8 mouse cellular contexts compared by ENCODE assay signal in genomic region chr5:116123344-116123743, GRCm38 (mm10). TPM values are rescaled to one million over a fixed set of nuclear protein-coding genes. Genes with fewer than 3 reads are reported as not detected.
DNase-seq lines count a peak whose midpoint lies in the region; ATAC-seq and TF ChIP-seq lines count a peak whose summit lies in the region.

No protein-coding gene starts in this region.

- no peak overlapping the region for H3K4me3 ChIP-seq in cortical plate, adult 2 months (ENCODE audit: insufficient read depth, low read length)
- no peak overlapping the region for H3K4me3 ChIP-seq in kidney, adult 2 months (ENCODE audit: insufficient read depth, low read depth, low read length)
- H3K4me3 ChIP-seq in limb, embryonic 11.5 days (ENCODE audit: low read depth, low read length) = no peak overlapping the region
- peak overlapping the region; percentile 1 for H3K4me3 ChIP-seq in myocyte
- no peak overlapping the region for H3K4me3 ChIP-seq in stomach, embryonic 14.5 days (ENCODE audit: low read depth, low read length)

- no peak for TF ChIP-seq POLR2A in cortical plate, adult 2 months (IDR thresholded peaks at IDR 0.05; ENCODE audit: extremely low read depth, insufficient read depth, low read length)
- no peak for TF ChIP-seq POLR2A in kidney, adult 2 months (IDR thresholded peaks at IDR 0.05; ENCODE audit: low read depth, low read length)
- TF ChIP-seq POLR2A in myocyte (IDR thresholded peaks at IDR 0.05; ENCODE audit: insufficient read length, low read depth) = no peak

- WGBS in kidney, adult 2 months = 8% methylated on average over 11 of the region's 11 CpGs
- 9% methylated on average over 11 of the region's 11 CpGs for WGBS in limb, embryonic 11.5 days
- 10% methylated on average over 11 of the region's 11 CpGs for WGBS in stomach, embryonic 14.5 days

- H3K9ac ChIP-seq in limb, embryonic 11.5 days (ENCODE audit: low read length) = no peak overlapping the region
- H3K9ac ChIP-seq in stomach, embryonic 14.5 days (replicated peaks; ENCODE audit: low read depth, low read length) = no peak overlapping the region

- no peak overlapping the region for H3K4me2 ChIP-seq in limb, embryonic 11.5 days (ENCODE audit: low read depth, severe bottlenecking)
- H3K4me2 ChIP-seq in myocyte (ENCODE audit: low read depth) = peak overlapping the region; percentile 55
- no peak overlapping the region for H3K4me2 ChIP-seq in stomach, embryonic 14.5 days (replicated peaks; ENCODE audit: low read depth, low read length)

- no peaks in the 10 kb centered on the region for H3K9me3 ChIP-seq in limb, embryonic 11.5 days (ENCODE audit: control insufficient read depth, low read length)
- no peaks in the 10 kb centered on the region for H3K9me3 ChIP-seq in stomach, embryonic 14.5 days (ENCODE audit: control insufficient read depth, low read depth, low read length)

- no peak overlapping the region for H3K27ac ChIP-seq in cortical plate, adult 2 months (ENCODE audit: insufficient read depth, low read length)
- no peak overlapping the region for H3K27ac ChIP-seq in kidney, adult 2 months (ENCODE audit: insufficient read depth, low read depth, low read length)
- H3K27ac ChIP-seq in limb, embryonic 11.5 days (replicated peaks; ENCODE audit: low read depth, low read length) = no peak overlapping the region
- H3K27ac ChIP-seq in stomach, embryonic 14.5 days (ENCODE audit: low read length) = no peak overlapping the region

- H3ac ChIP-seq in myocyte (ENCODE audit: control insufficient read depth, insufficient read length) = no peak overlapping the region

- no peaks in the 10 kb centered on the region for H3K36me3 ChIP-seq in kidney, adult 2 months (ENCODE audit: control insufficient read depth, insufficient read depth, low read length)
- H3K36me3 ChIP-seq in limb, embryonic 11.5 days (ENCODE audit: control insufficient read depth, insufficient read depth, low read length) = no peaks in the 10 kb centered on the region
- H3K36me3 ChIP-seq in myocyte (ENCODE audit: control insufficient read depth, insufficient read depth) = no peaks in the 10 kb centered on the region
- no peaks in the 10 kb centered on the region for H3K36me3 ChIP-seq in stomach, embryonic 14.5 days (ENCODE audit: control insufficient read depth, insufficient read depth, low read length)

- TF ChIP-seq CTCF in cortical plate, adult 2 months (IDR thresholded peaks at IDR 0.05; ENCODE audit: extremely low read depth, insufficient read depth, low read length) = peak; percentile 98
- TF ChIP-seq CTCF in kidney, adult 2 months (conservative IDR thresholded peaks at IDR 0.05; ENCODE audit: insufficient read depth, insufficient read length, low read depth, low read length) = peak; percentile 95

- intact Hi-C loops in gastrocnemius, postnatal 14 days (cut with DNase I; ENCODE audit: low total_unique reads) = loop anchor here (5.0 to 10.0 kb wide), 2 partner anchors 89 to 351 kb away; no protein-coding TSS in a partner anchor

- 0 out of 2 replicates have a peak, but pooled peaks have one; percentile 60 for ATAC-seq in limb, embryonic 11.5 days (ENCODE audit: insufficient number of reproducible peaks, low FRiP score, low TSS enrichment, low read depth)
- ATAC-seq in stomach, embryonic 14.5 days (ENCODE audit: insufficient number of reproducible peaks, insufficient read depth, low FRiP score, low read depth) = peak; percentile 65; the same call in 1 of the 2 replicates

- no peaks in the 10 kb centered on the region for H3K27me3 ChIP-seq in kidney, adult 2 months (replicated peaks; ENCODE audit: control insufficient read depth, insufficient read depth, low read length)
- no peaks in the 10 kb centered on the region for H3K27me3 ChIP-seq in limb, embryonic 11.5 days (ENCODE audit: control insufficient read depth, insufficient read depth, low read length)
- peaks cover 17% of the 10 kb centered on the region for H3K27me3 ChIP-seq in myocyte (ENCODE audit: control insufficient read depth, insufficient read depth, insufficient read length)
- no peaks in the 10 kb centered on the region for H3K27me3 ChIP-seq in stomach, embryonic 14.5 days (ENCODE audit: control insufficient read depth, insufficient read depth, low read length)

- peak; percentile 32 for DNase-seq in 3134 (ENCODE audit: extremely low read depth, insufficient read length, low spot score)
- DNase-seq in adrenal gland, adult (ENCODE audit: inconsistent age in 2 of 2, low spot score in 1 of 2) = peak; percentile 52 to 89
- DNase-seq in gastrocnemius, postnatal 14 days = peak; percentile 68
- DNase-seq in kidney, adult 2 months = peak; percentile 69
- DNase-seq in limb, embryonic 11.5 days (ENCODE audit: low spot score) = peak; percentile 90

- H3K79me2 ChIP-seq in myocyte (ENCODE audit: control insufficient read depth, insufficient read depth) = no peaks in the 10 kb centered on the region

- no peaks in the 10 kb centered on the region for H3K4me1 ChIP-seq in cortical plate, adult 2 months (ENCODE audit: control insufficient read depth, insufficient read depth, low read length)
- H3K4me1 ChIP-seq in kidney, adult 2 months (ENCODE audit: control insufficient read depth, insufficient read depth, low read length) = no peaks in the 10 kb centered on the region
- no peaks in the 10 kb centered on the region for H3K4me1 ChIP-seq in limb, embryonic 11.5 days (ENCODE audit: control insufficient read depth, insufficient read depth, low read length)
- no peaks in the 10 kb centered on the region for H3K4me1 ChIP-seq in stomach, embryonic 14.5 days (ENCODE audit: control insufficient read depth, insufficient read depth, low read length)

TF ChIP-seq in myocyte, 11 proteins besides CTCF, POLR2A, EP300 and RAD21:
- TF ChIP-seq CEBPB (IDR thresholded peaks at IDR 0.05; ENCODE audit: insufficient read depth, poor library complexity, severe bottlenecking) (no peak), MAX (IDR thresholded peaks at IDR 0.05; ENCODE audit: low read depth) (no peak), MYOD1 (IDR thresholded peaks at IDR 0.05; ENCODE audit: control insufficient read depth in 1 of 3, insufficient read length in 2 of 3, low read depth in 2 of 3) (no peak), USF1 (IDR thresholded peaks at IDR 0.05; ENCODE audit: low read depth) (no peak), TCF3 (IDR thresholded peaks at IDR 0.05; ENCODE audit: insufficient read length, low read depth) (no peak), TCF12 (IDR thresholded peaks at IDR 0.05; ENCODE audit: insufficient read depth, poor library complexity, severe bottlenecking) (no peak), REST (IDR thresholded peaks at IDR 0.05; ENCODE audit: insufficient read depth, insufficient read length) (no peak), POLR2AphosphoS2 (IDR thresholded peaks at IDR 0.05; ENCODE audit: insufficient read length, low read depth) (no peak), E2F4 (IDR thresholded peaks at IDR 0.05; ENCODE audit: insufficient read depth) (no peak), SRF (IDR thresholded peaks at IDR 0.05; ENCODE audit: control insufficient read depth, insufficient read length, low read depth) (no peak), MYOG (IDR thresholded peaks at IDR 0.05; ENCODE audit: control insufficient read depth in 1 of 3, insufficient read depth in 1 of 3, insufficient read length in 2 of 3, low read depth in 2 of 3) (no peak)

RNA-seq across cellular contexts. Expression of gene Tmem233, which starts 40.3 kb away (rescaled TPM):
- not detected in 2 replicates for polyA plus RNA-seq in cortical plate, adult 2 months (2012; rRNA removed)
- total RNA-seq in gastrocnemius, postnatal 14 days (2021) = 10 to 100 TPM; 54.1 to 75.2 TPM
- polyA plus RNA-seq in kidney, adult 2 months (2012; rRNA removed) = 0.31 TPM in 1 of 2 replicates, not detected in the other
- not detected in 2 replicates for polyA plus RNA-seq in limb, embryonic 11.5 days (2014; fragmentation: Nextera tagmentation; extraction: Ambion mirVana)
- polyA plus RNA-seq in myocyte (2012; fragmentation: generic; extraction: Trizol) = 0.04 TPM
- polyA plus RNA-seq in stomach, embryonic 14.5 days (2014; fragmentation: Nextera tagmentation; extraction: Ambion mirVana) = not detected in 2 replicates

Comparison
In these comparisons a context has a peak if more than half of its experiments do, and no peak if none do; other contexts are left out.
1. DNase-seq: peak in every context shown above with its lines; median percentile 90 in limb, embryonic 11.5 days; 70 in adrenal gland, adult; 69 in kidney, adult 2 months; 68 in gastrocnemius, postnatal 14 days; 32 in 3134.